Mouse (Mus musculus): ENCODE results near the gene Aoc2. TPM values are rescaled to one million over a fixed set of nuclear protein-coding genes. Genes with fewer than 3 reads are reported as not detected.
"Not testable (repeated sequence)": the region's sequence is repeated elsewhere in the genome, so short reads cannot be mapped to it uniquely, and the experiment has no call there.

The Aoc2 gene
- polyA plus RNA-seq, 1 experiment from 2014 or later: 1.4 TPM

- WGBS: 86% methylated on average over 11 of the region's 11 CpGs
- Histone ChIP-seq H3K4me3 (ENCODE audit: low read depth, low read length) (no peak overlapping the region), H3K4me1 (replicated peaks; ENCODE audit: control insufficient read depth, insufficient read depth, low read length) (no peaks in the 10 kb centered on the region), H3K9ac (ENCODE audit: low read depth, low read length) (no peak overlapping the region), H3K27ac (ENCODE audit: low read depth, low read length) (no peak overlapping the region), H3K27me3 (ENCODE audit: control insufficient read depth, insufficient read depth, low read length) (no peaks in the 10 kb centered on the region), H3K9me3 (ENCODE audit: control insufficient read depth, low read length) (no peaks in the 10 kb centered on the region), H3K36me3 (ENCODE audit: control insufficient read depth, insufficient read depth, low read length) (peaks cover 6% of the 10 kb centered on the region; the same call in 1 of the 2 replicates), H3K4me2 (replicated peaks; ENCODE audit: low read depth, low read length) (no peak overlapping the region)
- no peak for DNase-seq (ENCODE audit: low spot score)
- no peak for ATAC-seq (ENCODE audit: low FRiP score)
Measured at GRCm38 (mm10) chr11:101326147-101326546, 1.3 kb downstream of the Aoc2 start.

DNA sequence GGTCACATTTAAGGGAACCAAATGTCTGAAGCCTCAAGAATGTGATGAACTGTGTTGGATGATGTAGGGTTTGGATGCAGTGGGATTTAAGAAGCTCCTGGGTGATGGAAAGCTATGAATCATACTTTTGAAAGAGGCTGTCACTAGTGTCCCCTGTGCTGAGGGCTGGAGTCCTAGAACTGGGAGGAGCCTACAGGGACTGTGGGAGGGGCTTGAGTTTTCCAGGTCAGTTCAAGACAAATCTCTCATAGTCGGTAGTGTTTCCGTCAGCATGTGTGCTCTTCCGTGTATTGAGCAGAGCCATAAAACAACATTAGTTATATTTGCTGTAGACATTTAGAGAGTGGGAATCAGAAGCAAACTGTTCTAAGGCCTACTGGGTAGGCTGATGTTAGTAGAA, 2.4 kb downstream of the Aoc2 start:
- no peak overlapping the region for H3K4me3 ChIP-seq (ENCODE audit: low read depth, low read length)
- ATAC-seq (ENCODE audit: low FRiP score): no peak
- WGBS: 52% methylated on average over 3 of the region's 3 CpGs
- no peaks in the 10 kb centered on the region for H3K4me1 ChIP-seq (replicated peaks; ENCODE audit: control insufficient read depth, insufficient read depth, low read length)
- no peaks in the 10 kb centered on the region for H3K9me3 ChIP-seq (ENCODE audit: control insufficient read depth, low read length)
- no peak for DNase-seq (ENCODE audit: low spot score)
- H3K27ac ChIP-seq (ENCODE audit: low read depth, low read length): no peak overlapping the region
- H3K4me2 ChIP-seq (replicated peaks; ENCODE audit: low read depth, low read length): no peak overlapping the region
- H3K27me3 ChIP-seq (ENCODE audit: control insufficient read depth, insufficient read depth, low read length): no peaks in the 10 kb centered on the region
- H3K9ac ChIP-seq (ENCODE audit: low read depth, low read length): no peak overlapping the region
- H3K36me3 ChIP-seq (ENCODE audit: control insufficient read depth, insufficient read depth, low read length): peaks cover 6% of the 10 kb centered on the region; the same call in 1 of the 2 replicates

GRCm38 (mm10) chr11:101328941-101329635, 4.2 kb downstream of the Aoc2 start:
- H3K27ac ChIP-seq (ENCODE audit: low read depth, low read length): no peak overlapping the region
- ATAC-seq (ENCODE audit: low FRiP score) (no peak), DNase-seq (ENCODE audit: low spot score) (no peak)
- WGBS: 81% methylated on average over 6 of the region's 6 CpGs
- H3K36me3 ChIP-seq (ENCODE audit: control insufficient read depth, insufficient read depth, low read length): 0 out of 2 replicates have a peak, but pooled peaks cover 3% of the 10 kb centered on the region
- H3K9me3 ChIP-seq (ENCODE audit: control insufficient read depth, low read length): no peaks in the 10 kb centered on the region
- H3K4me1 ChIP-seq (replicated peaks; ENCODE audit: control insufficient read depth, insufficient read depth, low read length): no peaks in the 10 kb centered on the region; the same call in 1 of the 2 replicates
- H3K4me3 ChIP-seq (ENCODE audit: low read depth, low read length): no peak overlapping the region
- H3K9ac ChIP-seq (ENCODE audit: low read depth, low read length): no peak overlapping the region
- H3K27me3 ChIP-seq (ENCODE audit: control insufficient read depth, insufficient read depth, low read length): no peaks in the 10 kb centered on the region
- no peak overlapping the region for H3K4me2 ChIP-seq (replicated peaks; ENCODE audit: low read depth, low read length)

DNA sequence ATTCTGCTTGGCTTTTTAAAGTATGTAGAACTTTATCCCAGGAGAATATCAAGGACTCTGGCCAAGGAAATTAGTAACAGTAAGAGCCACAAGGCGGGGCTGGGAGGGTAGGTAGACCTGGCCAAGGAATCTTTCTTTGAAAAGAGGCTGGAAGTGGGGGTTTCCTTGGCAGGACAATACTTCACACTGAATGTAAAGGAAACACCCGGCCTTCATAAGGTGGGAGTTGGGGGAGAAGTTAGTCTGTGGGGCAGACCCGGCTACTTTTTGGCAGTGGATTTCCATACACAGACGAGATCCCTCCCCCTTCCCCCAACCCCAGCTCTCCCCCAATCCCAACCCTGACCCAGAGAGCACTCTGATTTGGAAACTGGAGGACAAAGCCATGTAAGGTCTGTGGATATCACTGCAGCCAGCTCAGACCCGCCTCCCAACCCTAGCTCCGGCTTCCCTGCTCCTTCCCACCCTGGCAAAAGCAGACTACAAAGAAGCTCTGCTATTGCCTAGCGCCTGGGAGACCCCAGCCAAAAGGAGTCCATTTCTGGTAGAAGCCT, 5.6 kb downstream of the Aoc2 start, which contains the start of gene Aoc3:
TSS of gene Aoc3 (plus strand) at position 235 of the 554 bp plus-strand sequence.
- H3K4me2 ChIP-seq (replicated peaks; ENCODE audit: low read depth, low read length): no peak within 1 kb of the TSS
- WGBS: 65% methylated on average over 7 of the region's 7 CpGs
- ATAC-seq (ENCODE audit: low FRiP score): no peak
- no peaks in the 10 kb centered on the region; the same call in 1 of the 2 replicates for H3K4me1 ChIP-seq (replicated peaks; ENCODE audit: control insufficient read depth, insufficient read depth, low read length)
- H3K9ac ChIP-seq (ENCODE audit: low read depth, low read length): no peak within 1 kb of the TSS
- no peaks in the 10 kb centered on the region for H3K27me3 ChIP-seq (ENCODE audit: control insufficient read depth, insufficient read depth, low read length)
- no peak for DNase-seq (ENCODE audit: low spot score)
- no peak within 1 kb of the TSS for H3K27ac ChIP-seq (ENCODE audit: low read depth, low read length)
- H3K9me3 ChIP-seq (ENCODE audit: control insufficient read depth, low read length): no peaks in the 10 kb centered on the region
- H3K36me3 ChIP-seq (ENCODE audit: control insufficient read depth, insufficient read depth, low read length): 0 out of 2 replicates have a peak, but pooled peaks cover 3% of the 10 kb centered on the region
- no peak within 1 kb of the TSS for H3K4me3 ChIP-seq (ENCODE audit: low read depth, low read length)

DNA sequence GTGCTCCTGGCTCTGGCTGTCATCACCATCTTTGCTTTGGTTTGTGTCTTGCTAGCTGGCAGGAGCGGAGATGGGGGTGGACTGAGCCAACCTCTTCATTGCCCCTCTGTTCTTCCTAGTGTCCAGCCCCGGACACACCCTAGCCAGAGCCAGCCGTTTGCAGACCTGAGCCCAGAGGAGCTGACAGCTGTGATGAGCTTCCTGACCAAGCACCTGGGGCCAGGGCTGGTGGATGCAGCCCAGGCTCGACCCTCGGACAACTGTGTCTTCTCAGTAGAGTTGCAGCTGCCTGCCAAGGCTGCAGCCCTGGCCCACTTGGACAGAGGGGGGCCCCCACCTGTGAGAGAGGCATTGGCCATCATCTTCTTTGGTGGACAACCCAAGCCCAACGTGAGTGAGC, 6.1 kb downstream of the Aoc2 start:
- not testable (repeated sequence) for H3K4me1 ChIP-seq (replicated peaks; ENCODE audit: control insufficient read depth, insufficient read depth, low read length); H3K36me3 ChIP-seq (ENCODE audit: control insufficient read depth, insufficient read depth, low read length); H3K9me3 ChIP-seq (ENCODE audit: control insufficient read depth, low read length); H3K9ac ChIP-seq (ENCODE audit: low read depth, low read length); H3K27ac ChIP-seq (ENCODE audit: low read depth, low read length); H3K27me3 ChIP-seq (ENCODE audit: control insufficient read depth, insufficient read depth, low read length); H3K4me2 ChIP-seq (replicated peaks; ENCODE audit: low read depth, low read length); DNase-seq (ENCODE audit: low spot score); H3K4me3 ChIP-seq (ENCODE audit: low read depth, low read length); ATAC-seq (ENCODE audit: low FRiP score)
- 83% methylated on average over 6 of the region's 6 CpGs for WGBS

- Histone ChIP-seq H3K4me3 (ENCODE audit: low read depth, low read length) (no peak overlapping the region), H3K36me3 (ENCODE audit: control insufficient read depth, insufficient read depth, low read length) (no peaks in the 10 kb centered on the region), H3K9me3 (ENCODE audit: control insufficient read depth, low read length) (no peaks in the 10 kb centered on the region), H3K9ac (ENCODE audit: low read depth, low read length) (no peak overlapping the region), H3K27me3 (ENCODE audit: control insufficient read depth, insufficient read depth, low read length) (no peaks in the 10 kb centered on the region), H3K4me1 (replicated peaks; ENCODE audit: control insufficient read depth, insufficient read depth, low read length) (no peaks in the 10 kb centered on the region; the same call in none of the 2 replicates), H3K4me2 (replicated peaks; ENCODE audit: low read depth, low read length) (no peak overlapping the region), H3K27ac (ENCODE audit: low read depth, low read length) (no peak overlapping the region)
- 83% methylated on average over 3 of the region's 3 CpGs for WGBS
- ATAC-seq (ENCODE audit: low FRiP score) (no peak), DNase-seq (ENCODE audit: low spot score) (no peak)
Measured at GRCm38 (mm10) chr11:101332537-101332936, 7.7 kb downstream of the Aoc2 start.

- H3K27me3 ChIP-seq (ENCODE audit: control insufficient read depth, insufficient read depth, low read length): no peaks in the 10 kb centered on the region
- 17% methylated on average over 10 of the region's 10 CpGs for WGBS
- H3K4me3 ChIP-seq (ENCODE audit: low read depth, low read length): no peak overlapping the region
- H3K4me1 ChIP-seq (replicated peaks; ENCODE audit: control insufficient read depth, insufficient read depth, low read length): no peaks in the 10 kb centered on the region; the same call in none of the 2 replicates
- DNase-seq (ENCODE audit: low spot score): peak; percentile 25
- no peaks in the 10 kb centered on the region for H3K36me3 ChIP-seq (ENCODE audit: control insufficient read depth, insufficient read depth, low read length)
- H3K27ac ChIP-seq (ENCODE audit: low read depth, low read length): peak overlapping the region; percentile 62; the same call in 1 of the 2 replicates
- no peak overlapping the region for H3K4me2 ChIP-seq (replicated peaks; ENCODE audit: low read depth, low read length)
- no peak overlapping the region for H3K9ac ChIP-seq (ENCODE audit: low read depth, low read length)
- no peaks in the 10 kb centered on the region for H3K9me3 ChIP-seq (ENCODE audit: control insufficient read depth, low read length)
- no peak for ATAC-seq (ENCODE audit: low FRiP score)
Measured at GRCm38 (mm10) chr11:101334023-101334422, 9.2 kb downstream of the Aoc2 start.

- no peak for ATAC-seq (ENCODE audit: low FRiP score)
- H3K36me3 ChIP-seq (ENCODE audit: control insufficient read depth, insufficient read depth, low read length): no peaks in the 10 kb centered on the region
- H3K9ac ChIP-seq (ENCODE audit: low read depth, low read length): no peak overlapping the region
- H3K27me3 ChIP-seq (ENCODE audit: control insufficient read depth, insufficient read depth, low read length): no peaks in the 10 kb centered on the region
- no peaks in the 10 kb centered on the region; the same call in none of the 2 replicates for H3K4me1 ChIP-seq (replicated peaks; ENCODE audit: control insufficient read depth, insufficient read depth, low read length)
- H3K4me2 ChIP-seq (replicated peaks; ENCODE audit: low read depth, low read length): no peak overlapping the region
- DNase-seq (ENCODE audit: low spot score): peak; percentile 62
- no peaks in the 10 kb centered on the region for H3K9me3 ChIP-seq (ENCODE audit: control insufficient read depth, low read length)
- H3K27ac ChIP-seq (ENCODE audit: low read depth, low read length): peak overlapping the region; percentile 62
- H3K4me3 ChIP-seq (ENCODE audit: low read depth, low read length): no peak overlapping the region
- 6% methylated on average over 6 of the region's 6 CpGs for WGBS
Measured at GRCm38 (mm10) chr11:101334516-101334915, 9.7 kb downstream of the Aoc2 start.

DNA sequence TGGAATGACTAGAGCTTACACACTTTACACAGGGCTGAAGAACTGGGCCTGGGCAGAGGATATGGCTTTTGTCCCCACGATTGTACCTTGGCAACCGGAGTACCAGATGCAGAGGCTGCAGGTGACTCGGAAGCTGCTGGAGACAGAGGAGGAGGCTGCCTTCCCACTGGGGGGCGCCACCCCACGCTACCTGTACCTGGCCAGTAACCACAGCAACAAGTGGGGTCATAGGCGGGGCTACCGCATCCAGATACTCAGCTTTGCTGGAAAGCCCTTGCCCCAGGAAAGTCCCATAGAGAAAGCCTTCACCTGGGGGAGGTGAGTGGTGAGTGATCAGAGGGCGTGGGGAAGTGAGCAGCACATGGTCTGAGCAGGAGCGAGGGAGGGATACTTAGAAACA, 10.8 kb downstream of the Aoc2 start:
- H3K4me2 ChIP-seq (replicated peaks; ENCODE audit: low read depth, low read length): no peak overlapping the region
- H3K9me3 ChIP-seq (ENCODE audit: control insufficient read depth, low read length): no peaks in the 10 kb centered on the region
- no peaks in the 10 kb centered on the region for H3K27me3 ChIP-seq (ENCODE audit: control insufficient read depth, insufficient read depth, low read length)
- no peak for DNase-seq (ENCODE audit: low spot score)
- WGBS: 88% methylated on average over 9 of the region's 9 CpGs
- H3K27ac ChIP-seq (ENCODE audit: low read depth, low read length): no peak overlapping the region
- ATAC-seq (ENCODE audit: low FRiP score): no peak
- H3K9ac ChIP-seq (ENCODE audit: low read depth, low read length): no peak overlapping the region
- H3K4me1 ChIP-seq (replicated peaks; ENCODE audit: control insufficient read depth, insufficient read depth, low read length): no peaks in the 10 kb centered on the region; the same call in none of the 2 replicates
- H3K4me3 ChIP-seq (ENCODE audit: low read depth, low read length): no peak overlapping the region
- no peaks in the 10 kb centered on the region for H3K36me3 ChIP-seq (ENCODE audit: control insufficient read depth, insufficient read depth, low read length)
